Mouse (Mus musculus): ENCODE measurements at regions not wholly inside any gene's neighbourhood (a gene's known extent, or its start where the extent isn't known, plus 50 kb on each side); places are given as distances from the start of the nearest gene placed in this dataset.

DNA sequence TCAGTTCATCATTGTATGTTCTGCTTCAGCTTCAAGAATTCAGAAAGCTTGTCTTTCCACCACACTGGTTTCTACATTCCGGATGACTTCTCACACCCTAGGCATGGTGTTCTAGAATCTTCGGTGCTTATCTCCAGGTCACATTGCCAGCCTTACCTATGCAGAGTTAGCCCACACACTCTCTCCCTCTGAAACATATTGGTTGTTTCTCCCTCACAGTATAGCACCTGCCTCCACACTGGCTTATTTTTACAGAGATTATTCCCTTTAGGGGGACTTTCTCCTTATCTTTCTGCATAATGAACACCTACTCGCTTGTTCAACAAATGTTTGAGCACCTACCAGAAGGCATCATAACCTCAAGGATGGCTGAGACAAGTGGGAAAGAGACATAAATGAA lies 368.0 kb upstream of the Cdh5 start:
- H3K27me3 ChIP-seq (ENCODE audit: control insufficient read depth, insufficient read depth, low read length) = no peaks in the 10 kb centered on the region
- no peak for DNase-seq (ENCODE audit: extremely low read depth, low read depth, low spot score)
- 88% methylated on average over 3 of the region's 3 CpGs for WGBS
- H3K36me3 ChIP-seq (ENCODE audit: control insufficient read depth, insufficient read depth, low read length) = no peaks in the 10 kb centered on the region
- no peaks in the 10 kb centered on the region for H3K4me1 ChIP-seq (ENCODE audit: control insufficient read depth, insufficient read depth, low read length)
- H3K79me2 ChIP-seq (ENCODE audit: control insufficient read depth, insufficient read depth, low read length) = no peaks in the 10 kb centered on the region
- no peak overlapping the region for H3K27ac ChIP-seq (replicated peaks; ENCODE audit: insufficient read depth, low read depth, low read length)
- no peak for TF ChIP-seq POLR2A (IDR thresholded peaks at IDR 0.05; ENCODE audit: extremely low read depth, insufficient read depth, low read length)
- no peak for TF ChIP-seq CTCF (IDR thresholded peaks at IDR 0.05; ENCODE audit: low read depth, low read length)
- H3K9ac ChIP-seq (ENCODE audit: low read depth, low read length) = no peak overlapping the region
- H3K4me3 ChIP-seq (ENCODE audit: insufficient read depth, low read depth, low read length) = no peak overlapping the region

- TF ChIP-seq CTCF (IDR thresholded peaks at IDR 0.05; ENCODE audit: low read depth, low read length) = no peak
- no peak for TF ChIP-seq POLR2A (IDR thresholded peaks at IDR 0.05; ENCODE audit: extremely low read depth, insufficient read depth, low read length)
- Histone ChIP-seq H3K27ac (replicated peaks; ENCODE audit: insufficient read depth, low read depth, low read length) (no peak overlapping the region), H3K4me1 (ENCODE audit: control insufficient read depth, insufficient read depth, low read length) (no peaks in the 10 kb centered on the region), H3K27me3 (ENCODE audit: control insufficient read depth, insufficient read depth, low read length) (no peaks in the 10 kb centered on the region), H3K36me3 (ENCODE audit: control insufficient read depth, insufficient read depth, low read length) (no peaks in the 10 kb centered on the region), H3K4me3 (ENCODE audit: insufficient read depth, low read depth, low read length) (no peak overlapping the region), H3K9ac (ENCODE audit: low read depth, low read length) (no peak overlapping the region), H3K79me2 (ENCODE audit: control insufficient read depth, insufficient read depth, low read length) (no peaks in the 10 kb centered on the region)
- no peak for DNase-seq (ENCODE audit: extremely low read depth, low read depth, low spot score)
- WGBS = 64% methylated on average over 8 of the region's 8 CpGs
Measured at GRCm38 (mm10) chr8:103738330-103738729, 363.1 kb upstream of the Cdh5 start.

- Histone ChIP-seq H3K9ac (ENCODE audit: low read depth, low read length) (no peak overlapping the region), H3K36me3 (ENCODE audit: control insufficient read depth, insufficient read depth, low read length) (no peaks in the 10 kb centered on the region), H3K27ac (replicated peaks; ENCODE audit: insufficient read depth, low read depth, low read length) (no peak overlapping the region), H3K4me1 (ENCODE audit: control insufficient read depth, insufficient read depth, low read length) (no peaks in the 10 kb centered on the region), H3K79me2 (ENCODE audit: control insufficient read depth, insufficient read depth, low read length) (no peaks in the 10 kb centered on the region), H3K4me3 (ENCODE audit: insufficient read depth, low read depth, low read length) (no peak overlapping the region), H3K27me3 (ENCODE audit: control insufficient read depth, insufficient read depth, low read length) (no peaks in the 10 kb centered on the region)
- whole genome bisulfite sequencing = 70% methylated on average over 8 of the region's 8 CpGs
- TF ChIP-seq CTCF (IDR thresholded peaks at IDR 0.05; ENCODE audit: low read depth, low read length) (no peak), POLR2A (IDR thresholded peaks at IDR 0.05; ENCODE audit: extremely low read depth, insufficient read depth, low read length) (no peak)
- DNase-seq (ENCODE audit: extremely low read depth, low read depth, low spot score) = no peak
Measured at GRCm38 (mm10) chr8:103741395-103741794, 360.0 kb upstream of the Cdh5 start.

DNA sequence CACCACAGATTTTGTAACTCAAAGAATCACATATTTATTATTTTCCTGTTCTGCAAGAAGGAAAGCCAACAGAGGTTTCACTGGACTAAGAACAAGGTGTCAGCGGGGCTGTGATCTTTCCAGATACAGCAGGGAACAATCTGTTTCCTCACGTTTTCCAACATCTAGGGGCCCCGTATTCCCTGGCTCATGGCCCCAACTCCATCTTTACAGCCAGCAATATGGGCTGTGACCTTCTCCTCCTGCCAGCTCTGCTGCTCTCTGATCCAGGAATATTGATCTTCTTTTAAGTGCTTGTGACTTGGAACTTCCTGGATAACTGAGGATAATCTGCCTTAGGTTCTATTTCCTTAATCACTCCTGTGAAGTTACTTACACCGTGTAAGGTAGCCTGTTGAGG lies 352.7 kb upstream of the Cdh5 start:
- H3K36me3 ChIP-seq (ENCODE audit: control insufficient read depth, insufficient read depth, low read length) = no peaks in the 10 kb centered on the region
- 65% methylated on average over 4 of the region's 4 CpGs for WGBS

GRCm38 (mm10) chr8:103750278-103751097 lies 350.9 kb upstream of the Cdh5 start:
- Histone ChIP-seq H3K36me3 (ENCODE audit: control insufficient read depth, insufficient read depth, low read length) (no peaks in the 10 kb centered on the region), H3K4me1 (ENCODE audit: control insufficient read depth, insufficient read depth, low read length) (no peaks in the 10 kb centered on the region), H3K9ac (ENCODE audit: low read depth, low read length) (no peak overlapping the region), H3K27ac (replicated peaks; ENCODE audit: insufficient read depth, low read depth, low read length) (no peak overlapping the region), H3K79me2 (ENCODE audit: control insufficient read depth, insufficient read depth, low read length) (no peaks in the 10 kb centered on the region), H3K4me3 (ENCODE audit: insufficient read depth, low read depth, low read length) (no peak overlapping the region), H3K27me3 (ENCODE audit: control insufficient read depth, insufficient read depth, low read length) (no peaks in the 10 kb centered on the region)
- TF ChIP-seq POLR2A (IDR thresholded peaks at IDR 0.05; ENCODE audit: extremely low read depth, insufficient read depth, low read length) (no peak), CTCF (IDR thresholded peaks at IDR 0.05; ENCODE audit: low read depth, low read length) (no peak)
- no peak for DNase-seq (ENCODE audit: extremely low read depth, low read depth, low spot score)
- 62% methylated on average over 12 of the region's 12 CpGs for WGBS

More for the DNA sequence above, 352.7 kb upstream of the Cdh5 start:
- Histone ChIP-seq H3K4me3 (ENCODE audit: insufficient read depth, low read depth, low read length) (no peak overlapping the region), H3K27me3 (ENCODE audit: control insufficient read depth, insufficient read depth, low read length) (no peaks in the 10 kb centered on the region), H3K4me1 (ENCODE audit: control insufficient read depth, insufficient read depth, low read length) (no peaks in the 10 kb centered on the region), H3K79me2 (ENCODE audit: control insufficient read depth, insufficient read depth, low read length) (no peaks in the 10 kb centered on the region), H3K9ac (ENCODE audit: low read depth, low read length) (no peak overlapping the region), H3K27ac (replicated peaks; ENCODE audit: insufficient read depth, low read depth, low read length) (no peak overlapping the region)
- TF ChIP-seq POLR2A (IDR thresholded peaks at IDR 0.05; ENCODE audit: extremely low read depth, insufficient read depth, low read length) (no peak), CTCF (IDR thresholded peaks at IDR 0.05; ENCODE audit: low read depth, low read length) (no peak)
- DNase-seq (ENCODE audit: extremely low read depth, low read depth, low spot score) = no peak

- H3K36me3 ChIP-seq (ENCODE audit: control insufficient read depth, insufficient read depth, low read length) = no peaks in the 10 kb centered on the region
- no peak overlapping the region for H3K27ac ChIP-seq (replicated peaks; ENCODE audit: insufficient read depth, low read depth, low read length)
- no peaks in the 10 kb centered on the region for H3K27me3 ChIP-seq (ENCODE audit: control insufficient read depth, insufficient read depth, low read length)
- no peaks in the 10 kb centered on the region for H3K79me2 ChIP-seq (ENCODE audit: control insufficient read depth, insufficient read depth, low read length)
- 66% methylated on average over 2 of the region's 2 CpGs for WGBS
- no peak for DNase-seq (ENCODE audit: extremely low read depth, low read depth, low spot score)
- no peaks in the 10 kb centered on the region for H3K4me1 ChIP-seq (ENCODE audit: control insufficient read depth, insufficient read depth, low read length)
- H3K4me3 ChIP-seq (ENCODE audit: insufficient read depth, low read depth, low read length) = no peak overlapping the region
- TF ChIP-seq CTCF (IDR thresholded peaks at IDR 0.05; ENCODE audit: low read depth, low read length) (no peak), POLR2A (IDR thresholded peaks at IDR 0.05; ENCODE audit: extremely low read depth, insufficient read depth, low read length) (no peak)
- no peak overlapping the region for H3K9ac ChIP-seq (ENCODE audit: low read depth, low read length)
Measured at GRCm38 (mm10) chr8:103751161-103751560, 350.3 kb upstream of the Cdh5 start.
